Mouse (Mus musculus): ENCODE measurements around the gene Cdon.

The Cdon gene

GRCm38 (mm10) chr9:35438286-35439061 is 17.5 kb downstream of the Cdon start:
- no peak for DNase-seq

- DNase-seq: no peak
Measured at GRCm38 (mm10) chr9:35439062-35439442, 18.1 kb downstream of the Cdon start.

DNA sequence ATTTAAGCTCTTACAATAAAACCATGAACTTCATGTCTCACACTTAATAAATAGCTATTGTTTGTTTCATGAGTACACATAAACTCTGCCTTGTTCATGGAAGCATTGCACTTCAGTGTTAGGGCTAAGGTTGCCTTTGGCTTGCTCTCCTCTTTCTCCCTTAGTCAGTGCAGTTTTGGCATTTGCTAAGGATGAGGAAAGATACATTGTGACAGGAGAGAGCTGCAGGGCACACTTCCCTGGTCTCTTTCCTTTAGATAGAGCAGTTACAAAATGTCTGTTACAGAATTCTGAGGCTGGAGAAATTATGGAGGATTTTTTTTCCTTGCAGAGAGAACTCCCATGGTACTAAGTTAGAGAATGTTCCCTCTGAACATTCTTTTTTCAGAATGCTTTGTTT is 18.8 kb downstream of the Cdon start:
- DNase-seq: no peak

- DNase-seq: no peak
Measured at GRCm38 (mm10) chr9:35442476-35442875, 21.5 kb downstream of the Cdon start.

- DNase-seq: no peak
Measured at GRCm38 (mm10) chr9:35443618-35444511, 22.9 kb downstream of the Cdon start.

DNA sequence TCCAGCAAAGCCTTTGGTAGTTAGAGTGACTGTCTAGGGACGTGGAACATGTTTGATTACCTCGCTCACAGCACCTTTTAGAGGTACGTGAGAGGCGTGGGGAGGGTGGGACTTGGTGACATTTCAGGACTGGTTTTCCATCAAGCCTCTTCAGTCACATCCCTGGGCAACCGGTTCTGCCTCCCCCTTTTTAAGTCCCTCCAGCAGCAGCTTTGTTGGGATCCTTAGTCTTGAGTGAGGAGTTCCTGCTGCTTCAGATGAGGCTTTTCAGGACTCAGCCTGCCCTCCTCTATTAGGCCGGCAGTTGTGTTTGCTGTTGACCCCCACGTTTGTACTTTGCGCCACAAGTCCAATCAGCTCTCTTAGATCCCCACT is 23.6 kb downstream of the Cdon start:
- no peak for DNase-seq

DNA sequence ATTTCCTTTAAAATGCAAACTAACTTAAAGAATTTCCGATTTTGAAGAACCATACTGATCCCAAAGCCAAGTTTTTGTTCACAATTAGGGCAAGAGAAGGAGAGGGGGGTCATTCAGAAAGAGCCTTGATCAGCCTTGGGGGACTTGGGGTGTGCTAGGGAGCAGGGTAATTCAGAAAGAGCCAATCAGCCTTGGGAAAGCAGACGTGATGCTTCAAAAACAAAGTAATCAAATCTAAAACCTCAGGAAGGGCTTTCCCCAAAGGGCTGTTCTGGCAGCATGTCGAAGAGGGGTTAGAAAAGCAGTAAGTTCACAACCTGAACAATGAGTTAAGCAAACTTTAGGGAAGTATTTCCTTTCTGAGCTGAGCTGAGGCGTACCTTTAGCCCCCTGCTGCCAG is 26.0 kb downstream of the Cdon start:
- DNase-seq: no peak

GRCm38 (mm10) chr9:35453311-35453710 is 32.4 kb downstream of the Cdon start:
- no peak for DNase-seq

GRCm38 (mm10) chr9:35459594-35459993 is 38.7 kb downstream of the Cdon start:
- no peak for DNase-seq

DNA sequence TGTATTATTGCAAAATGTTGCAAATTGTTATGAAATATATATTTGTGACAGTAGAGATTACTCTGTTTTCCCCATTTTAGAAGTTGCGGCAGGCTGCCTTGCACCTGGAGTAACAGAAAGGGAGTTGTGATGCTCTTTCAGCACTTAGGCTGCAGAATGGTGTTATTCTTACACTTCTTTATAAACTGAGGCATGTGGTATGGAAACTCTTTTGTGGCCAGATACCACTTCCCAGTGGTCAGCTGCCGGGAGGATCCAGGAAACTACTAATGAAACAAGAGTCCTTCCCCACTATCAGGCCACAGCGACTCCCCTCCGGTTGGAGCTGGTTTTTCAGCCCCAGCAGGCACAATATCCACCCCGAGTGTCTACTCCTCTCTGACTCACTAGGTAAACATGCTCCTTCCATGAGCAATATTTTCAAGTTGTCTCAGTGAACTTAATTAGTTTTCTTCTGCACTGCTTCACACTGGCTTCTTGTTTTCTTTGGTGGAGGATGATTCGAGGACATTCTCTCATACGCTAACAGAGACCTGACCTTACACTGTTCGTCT is 46.4 kb downstream of the Cdon start:
- no peak for DNase-seq

- DNase-seq: no peak
Measured at GRCm38 (mm10) chr9:35468913-35469312, 48.0 kb downstream of the Cdon start.

DNA sequence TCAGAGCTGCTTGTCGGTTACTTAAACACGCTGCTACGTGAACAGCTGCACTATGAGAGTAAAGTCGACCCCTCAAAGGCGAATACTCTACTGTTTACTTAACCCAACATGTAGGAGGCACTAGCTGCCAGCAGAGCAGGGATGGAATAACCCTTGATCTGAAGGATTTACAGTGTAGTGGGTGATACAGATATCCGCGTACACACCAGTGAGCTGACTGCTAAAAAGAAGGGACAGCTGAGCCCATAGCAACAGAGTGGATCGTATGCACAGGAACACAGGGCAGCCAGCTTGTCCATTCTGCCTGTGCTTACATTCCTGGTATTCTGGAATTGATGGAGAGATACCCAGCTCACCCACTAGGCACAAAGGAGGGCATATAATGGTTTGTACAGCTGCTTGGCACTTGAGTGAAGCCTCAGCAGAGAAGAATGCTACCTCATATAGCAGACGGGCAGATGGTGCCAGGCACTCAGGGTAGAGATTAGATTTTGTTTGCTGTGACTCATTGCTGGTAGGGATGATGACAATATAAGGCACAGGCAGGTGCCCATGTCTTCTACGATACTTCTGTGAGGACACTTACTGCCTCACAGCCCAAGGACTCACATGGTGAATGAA is 53.3 kb downstream of the Cdon start:
- DNase-seq: no peak

- DNase-seq: no peak
Measured at GRCm38 (mm10) chr9:35475394-35475793, 54.5 kb downstream of the Cdon start.

- DNase-seq: no peak
Measured at GRCm38 (mm10) chr9:35479456-35479855, 58.5 kb downstream of the Cdon start.

- DNase-seq: no peak
Measured at GRCm38 (mm10) chr9:35482014-35482898, 61.3 kb downstream of the Cdon start.

- DNase-seq: no peak
Measured at GRCm38 (mm10) chr9:35483949-35484348, 63.0 kb downstream of the Cdon start.

DNA sequence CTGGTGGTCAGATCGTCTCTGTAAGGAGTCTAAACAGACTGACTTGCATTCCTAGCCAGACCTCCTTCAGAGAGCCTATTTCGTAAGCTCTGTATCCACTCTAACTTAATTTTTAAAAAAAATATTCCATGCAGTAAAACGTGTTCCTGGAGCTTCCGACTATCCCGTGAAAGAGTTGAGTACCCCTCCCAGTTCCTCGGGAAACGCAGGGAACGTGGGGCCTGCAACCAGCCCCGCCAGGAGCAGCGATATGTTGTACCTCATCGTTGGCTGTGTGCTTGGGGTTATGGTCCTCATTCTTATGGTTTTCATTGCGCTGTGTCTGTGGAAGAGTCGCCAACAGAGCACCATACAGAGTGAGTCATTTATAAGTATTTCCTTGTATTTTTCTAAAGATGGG is 65.7 kb downstream of the Cdon start:
- DNase-seq: no peak

- DNase-seq: no peak
Measured at GRCm38 (mm10) chr9:35488496-35488895, 67.6 kb downstream of the Cdon start.

DNA sequence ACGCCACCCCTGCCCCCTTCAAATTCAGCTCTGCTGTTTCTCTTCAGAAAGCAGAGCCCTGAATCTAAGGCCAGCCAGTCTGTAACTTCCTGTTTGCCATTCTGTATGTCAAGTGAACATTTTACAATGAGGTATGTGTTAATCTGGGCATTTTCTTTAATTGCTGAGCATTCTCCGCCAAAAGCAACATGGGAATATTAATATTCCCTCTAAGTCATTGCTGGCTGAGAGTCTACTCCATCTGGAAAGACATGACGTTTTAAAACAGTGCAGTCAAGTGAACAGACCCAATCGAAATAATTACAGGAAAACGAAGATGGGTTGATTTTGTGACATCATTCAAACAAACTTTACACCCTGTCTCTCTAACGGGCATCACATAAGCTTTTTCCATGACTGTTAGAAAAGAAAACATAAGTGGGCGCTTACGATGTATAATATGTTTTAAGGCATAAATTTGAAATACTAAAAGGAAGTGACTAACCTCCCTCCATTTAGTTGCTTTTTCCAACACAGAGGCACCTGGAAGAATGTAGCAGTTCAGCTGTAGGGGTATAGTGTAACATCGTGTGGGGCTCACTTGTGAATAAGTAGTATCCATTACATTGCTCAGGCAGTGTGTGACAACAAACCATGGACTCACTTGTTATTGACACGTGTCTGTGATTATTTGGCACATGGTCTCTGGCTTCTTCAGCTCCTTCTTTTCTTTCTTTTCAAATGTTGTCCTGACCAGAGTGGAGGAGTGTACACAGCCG is 70.4 kb downstream of the Cdon start:
- no peak for DNase-seq

DNA sequence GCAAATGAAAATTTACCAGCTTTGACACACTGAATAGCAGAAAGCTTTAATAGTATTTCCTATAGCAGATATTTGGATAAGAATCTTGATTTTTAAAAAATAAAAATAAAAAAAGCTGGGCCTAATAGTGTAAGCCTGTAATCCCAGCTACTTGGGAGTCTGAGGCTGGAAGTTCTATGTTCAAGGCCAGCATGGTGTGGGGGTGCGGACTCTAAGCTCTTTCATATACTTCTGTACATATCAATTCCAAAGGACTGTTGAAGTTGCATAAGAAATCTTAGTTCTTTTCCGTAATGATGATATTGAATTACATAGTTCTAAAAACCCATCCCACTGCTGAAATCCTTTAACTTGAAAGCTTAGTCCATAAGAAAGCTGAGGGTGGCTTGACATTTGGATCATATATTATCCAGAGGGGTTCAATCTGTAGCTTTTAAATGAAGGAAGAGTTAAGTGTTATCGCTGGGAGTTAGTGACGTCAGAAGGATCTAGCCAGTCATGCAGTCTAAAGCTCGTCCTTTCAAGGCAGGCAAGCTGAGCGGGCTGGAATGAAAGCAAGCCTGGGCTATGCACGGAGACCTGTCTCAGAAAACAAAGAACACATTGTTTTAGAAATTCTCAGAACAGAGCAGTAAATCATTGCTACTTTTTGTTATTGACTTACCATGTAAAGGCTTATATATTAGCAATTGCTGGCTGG is 72.3 kb downstream of the Cdon start:
- DNase-seq: no peak

- DNase-seq: no peak
Measured at GRCm38 (mm10) chr9:35493733-35494092, 72.8 kb downstream of the Cdon start.

All from kidney, adult 18-20 months (tissue).